Mouse (Mus musculus) heart, postnatal 14 days (tissue): ENCODE data around the gene Dcun1d2. TPM values are rescaled to one million over a fixed set of nuclear protein-coding genes. Genes with fewer than 3 reads are reported as not detected.

Experiments
- DNase-seq, 2 experiments: peaks; one replicate each; pipeline ENCODE4 v3.0.0; 2021 to 2022
- intact Hi-C: fragments of 180-260 bp; cut with DNase I; formaldehyde crosslinking; loops from one replicate; pipeline ENCODE4 v1.15.1; 2025
- total RNA-seq, 2 experiments: library from RNA; stranded (reverse); gene quantifications; 2 replicates each; pipeline ENCODE4 v1.2.3; 2021

Gene Dcun1d2
- total RNA-seq, 2 experiments from 2014 or later, result 45.7 to 51.6 TPM

DNA sequence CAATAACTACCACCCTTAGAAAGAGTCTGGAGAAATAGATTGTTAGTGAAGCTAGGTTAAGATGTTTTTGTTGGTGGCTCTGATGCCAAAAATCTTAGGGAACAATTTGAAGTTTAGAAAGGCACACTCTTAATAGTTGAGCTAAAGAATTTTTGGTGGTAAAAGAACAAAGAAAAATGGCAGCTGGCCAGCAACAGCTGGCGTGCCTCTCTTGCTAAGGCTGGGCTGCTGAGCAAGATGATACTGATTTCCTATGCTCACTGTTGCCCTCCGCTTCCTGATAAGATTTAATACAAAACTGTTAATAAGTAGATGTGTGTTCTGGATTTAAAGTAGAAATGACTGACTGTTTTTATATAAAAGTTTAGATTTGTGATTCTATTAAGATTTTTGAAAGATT is 20.4 kb downstream of the Dcun1d2 start:
- intact Hi-C loops, result no loop called here
- DNase-seq, result no peak

GRCm38 (mm10) chr8:13263376-13263775 is 24.6 kb downstream of the Dcun1d2 start:
- DNase-seq, result no peak
- intact Hi-C loops, result no loop called here

DNA sequence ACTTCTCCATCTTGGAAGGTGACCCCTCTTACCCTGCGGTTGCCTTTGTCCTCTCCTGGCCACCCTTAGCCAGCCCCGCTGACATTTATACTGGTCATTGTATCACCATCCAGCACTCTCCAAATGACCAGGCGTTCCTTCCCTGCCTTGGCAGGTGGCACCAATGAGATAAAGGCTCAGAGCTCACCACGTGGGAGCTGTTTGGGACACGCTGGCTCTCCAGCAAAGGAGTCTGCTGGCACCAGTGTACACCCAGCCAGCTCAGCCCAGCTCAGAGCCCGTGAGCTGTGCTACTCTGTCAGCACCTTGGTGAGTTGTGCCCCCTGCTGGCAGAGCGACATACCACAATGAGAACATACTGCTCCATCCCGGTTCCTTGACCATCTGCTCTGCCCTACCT is 33.9 kb downstream of the Dcun1d2 start, which contains the start of gene Adprhl1:
Gene Adprhl1 (minus strand): TSS at position 144 of the 400 bp plus-strand sequence.
- DNase-seq, result peak; percentile 78 to 88
- intact Hi-C loops, result no loop called here

DNA sequence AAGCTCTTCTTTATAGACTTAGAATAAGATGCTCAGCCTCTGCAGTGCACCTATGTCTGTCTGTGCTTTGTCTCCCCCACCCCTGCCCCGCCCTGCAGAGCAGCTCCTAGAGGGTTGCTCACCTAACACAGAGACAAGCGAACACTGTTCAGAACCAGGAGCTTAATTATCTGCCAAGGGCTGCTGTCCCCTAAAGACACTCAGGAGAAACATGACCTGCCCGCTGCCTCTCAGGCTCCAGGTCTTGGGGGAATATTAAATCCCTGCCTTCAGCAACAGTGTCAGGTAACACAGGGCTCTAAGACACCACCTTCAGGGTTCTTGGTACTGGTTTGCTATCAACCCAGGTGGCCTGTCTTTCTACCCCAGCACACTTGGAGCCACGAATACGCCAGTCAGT is 34.5 kb downstream of the Dcun1d2 start:
- intact Hi-C loops, result no loop called here
- no peak for DNase-seq

DNA sequence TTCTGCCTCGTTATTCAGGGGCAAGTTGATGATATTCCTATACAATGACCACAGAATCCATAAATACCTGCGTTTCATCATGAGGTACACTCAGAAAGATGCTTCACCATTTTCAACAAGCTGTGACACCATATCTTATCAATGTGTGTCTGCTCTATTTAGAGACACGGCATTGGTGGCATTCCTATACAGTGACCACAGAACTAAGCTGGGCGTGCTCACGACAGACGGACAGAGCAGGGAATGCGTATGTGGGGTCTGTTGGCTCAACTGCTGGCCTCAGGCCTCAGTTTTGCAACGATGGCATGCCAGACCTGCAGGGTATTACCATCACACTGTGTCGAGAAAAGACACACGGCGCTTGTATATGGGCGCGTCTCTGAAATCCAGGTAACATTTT is 35.1 kb downstream of the Dcun1d2 start:
- DNase-seq, result no peak
- intact Hi-C loops, result no loop called here

DNA sequence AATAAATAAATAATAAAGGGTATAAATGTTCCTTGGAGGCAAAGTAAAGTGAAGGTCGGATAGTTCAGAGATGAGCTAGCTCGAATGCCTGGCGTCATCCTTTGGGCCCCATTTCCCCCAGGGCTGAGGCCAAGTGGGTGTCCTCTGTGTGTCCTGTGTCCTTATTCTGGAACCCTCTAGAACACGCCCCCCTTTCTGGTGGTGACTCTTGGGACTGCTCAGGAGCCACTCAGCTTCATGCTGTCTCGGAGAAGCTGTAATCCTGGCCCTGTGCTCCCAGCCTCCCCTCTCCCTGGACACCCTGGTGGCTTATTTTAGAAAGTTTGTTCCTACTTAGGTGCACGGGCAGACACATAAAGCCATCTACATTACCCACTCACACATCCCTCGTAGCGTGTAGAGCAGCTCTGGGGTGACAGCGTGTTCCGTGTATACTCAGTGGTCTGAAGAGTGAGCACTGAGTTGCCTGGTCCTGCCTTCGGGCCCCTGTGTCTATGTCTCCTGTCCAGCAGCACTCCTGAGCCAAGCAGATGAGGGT is 43.5 kb downstream of the Dcun1d2 start:
- no peak for DNase-seq

GRCm38 (mm10) chr8:13242985-13243870 is 44.7 kb downstream of the Dcun1d2 start:
- intact Hi-C loops, result no loop called here

More for the DNA sequence above, 43.5 kb downstream of the Dcun1d2 start:
- intact Hi-C loops, result no loop called here

GRCm38 (mm10) chr8:13240691-13241090 is 47.2 kb downstream of the Dcun1d2 start:
- peak; percentile 55 to 63 for DNase-seq
- intact Hi-C loops, result no loop called here

More at GRCm38 (mm10) chr8:13242985-13243870, 44.7 kb downstream of the Dcun1d2 start:
- no peak for DNase-seq

DNA sequence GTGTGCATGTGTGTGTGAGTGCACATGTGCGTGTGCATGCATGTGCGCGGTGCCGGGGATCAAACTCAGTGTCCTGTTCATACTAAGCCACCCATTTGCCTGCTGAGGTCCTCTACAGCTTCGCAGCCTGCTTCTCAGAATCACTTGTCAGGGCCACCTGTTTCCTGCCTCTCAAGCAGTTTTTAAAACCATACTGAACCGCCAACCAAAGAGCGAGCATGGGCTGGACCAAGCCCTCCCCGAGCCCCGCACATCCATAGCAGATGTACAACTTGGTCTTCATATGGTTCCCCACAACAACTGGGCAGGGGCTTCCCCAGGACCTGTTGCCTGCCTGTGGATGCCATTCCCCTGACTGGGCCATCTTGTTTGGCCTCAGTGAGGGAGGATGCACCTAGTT is 47.9 kb downstream of the Dcun1d2 start:
- intact Hi-C loops, result no loop called here
- no peak for DNase-seq

- DNase-seq, result no peak
- intact Hi-C loops, result no loop called here
These were observed 53.1 kb downstream of the Dcun1d2 start for GRCm38 (mm10) chr8:13234803-13235202.

DNA sequence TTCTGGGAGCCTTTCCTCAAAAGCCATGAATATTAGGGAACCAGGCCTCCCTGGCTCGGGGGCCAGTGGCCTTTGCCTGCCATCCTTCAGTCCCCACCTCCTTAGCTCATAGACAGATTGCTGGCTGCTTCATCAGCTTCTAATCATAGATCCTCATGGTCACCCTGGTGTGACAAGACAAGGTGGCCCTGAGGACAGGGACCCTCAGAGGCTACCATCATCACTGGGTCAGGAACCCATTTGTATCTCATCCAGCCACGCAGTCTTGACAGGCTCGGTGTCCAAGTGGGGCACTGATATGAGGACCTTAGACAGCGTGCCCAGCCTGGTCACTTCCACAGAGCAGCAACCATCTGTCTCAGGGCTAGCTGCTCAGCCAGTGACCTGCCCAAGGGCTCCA is 57.5 kb downstream of the Dcun1d2 start:
- intact Hi-C loops, result no loop called here
- DNase-seq, result no peak

GRCm38 (mm10) chr8:13229802-13230201 is 58.1 kb downstream of the Dcun1d2 start:
- no peak for DNase-seq
- intact Hi-C loops, result no loop called here

- intact Hi-C loops, result no loop called here
These were observed 58.9 kb downstream of the Dcun1d2 start for GRCm38 (mm10) chr8:13228923-13229610.

DNA sequence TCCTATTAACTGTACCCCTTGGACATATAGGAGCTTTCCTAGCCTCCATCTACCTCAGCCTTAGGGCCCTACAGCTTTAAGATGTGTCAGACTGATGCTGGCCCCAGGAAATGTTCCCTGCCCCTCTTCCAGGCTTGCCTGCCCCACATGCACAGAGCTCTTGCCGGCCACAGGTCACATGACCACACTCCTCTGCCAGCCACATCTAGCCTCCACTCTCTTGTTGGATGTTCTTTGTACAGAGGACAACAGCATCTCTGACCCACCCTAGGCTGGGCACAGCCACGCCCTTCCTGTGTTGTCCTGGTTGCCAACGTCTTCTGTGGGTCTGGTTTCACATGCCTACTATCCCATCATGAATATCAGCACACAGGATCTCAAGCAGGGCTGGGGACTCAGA is 60.7 kb downstream of the Dcun1d2 start:
- no peak for DNase-seq
- intact Hi-C loops, result no loop called here

More at GRCm38 (mm10) chr8:13228923-13229610, 58.9 kb downstream of the Dcun1d2 start:
- DNase-seq, result no peak

DNA sequence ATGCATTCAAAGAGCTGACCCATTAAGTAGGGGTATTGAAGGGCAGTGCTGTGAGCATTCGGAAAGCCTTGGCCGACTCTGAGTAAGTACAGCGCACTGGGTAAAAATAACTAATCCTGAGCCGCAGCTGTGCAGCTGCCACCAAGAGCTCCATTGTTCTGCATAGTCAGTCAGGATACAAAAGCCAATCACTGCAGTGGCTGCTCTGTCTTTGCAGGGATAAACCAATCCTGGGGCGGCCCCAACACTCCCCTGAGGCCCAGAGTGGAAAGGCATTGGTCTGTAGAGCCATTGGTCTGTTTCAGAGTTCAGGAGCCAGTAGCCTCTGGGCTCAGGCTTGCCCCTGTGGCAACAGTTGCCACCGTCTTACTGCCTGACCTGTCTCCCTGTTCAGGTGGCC is 61.6 kb downstream of the Dcun1d2 start:
- intact Hi-C loops, result no loop called here
- no peak for DNase-seq

- no peak for DNase-seq
These were observed 63.5 kb downstream of the Dcun1d2 start for GRCm38 (mm10) chr8:13224426-13224825.

DNA sequence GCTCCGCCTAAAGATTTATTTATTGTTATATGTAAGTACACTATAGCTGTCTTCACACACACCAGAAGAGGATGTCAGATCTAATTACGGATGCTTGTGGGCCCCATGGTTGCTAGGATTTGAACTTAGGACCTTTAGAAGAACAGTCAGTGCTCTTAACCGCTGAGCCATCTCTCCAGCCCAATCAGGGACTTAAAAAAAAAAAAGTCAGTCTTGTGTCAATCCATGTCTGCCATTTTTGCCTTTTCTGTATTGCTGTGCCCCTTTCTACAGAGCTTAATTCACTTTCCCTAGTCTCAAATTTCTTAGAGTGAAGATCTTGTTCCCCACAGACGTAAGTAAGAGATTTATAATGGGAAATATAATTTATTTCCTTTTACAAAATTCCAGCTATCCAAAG is 69.5 kb downstream of the Dcun1d2 start:
- no peak for DNase-seq
- intact Hi-C loops, result no loop called here

More at GRCm38 (mm10) chr8:13224426-13224825, 63.5 kb downstream of the Dcun1d2 start:
- intact Hi-C loops, result no loop called here

DNA sequence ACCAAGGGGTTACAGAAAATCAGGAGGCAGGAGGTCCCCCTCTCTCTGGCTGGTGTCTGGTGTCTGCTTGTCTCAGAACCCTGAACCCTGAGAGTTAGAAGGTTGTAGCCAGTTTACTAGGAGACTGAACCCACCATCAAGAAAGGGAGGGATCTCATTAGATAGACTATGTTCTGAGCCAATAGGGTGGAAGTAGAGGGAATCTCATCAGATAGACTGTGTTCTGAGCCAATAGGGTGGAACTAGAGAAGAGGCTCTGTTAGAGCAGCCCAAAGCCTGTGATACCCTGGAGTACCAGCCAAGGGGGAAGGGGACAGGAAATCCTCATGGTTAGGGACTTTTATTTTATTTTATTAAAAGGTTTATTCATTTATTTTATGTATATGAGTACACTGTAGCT is 69.9 kb downstream of the Dcun1d2 start:
- intact Hi-C loops, result no loop called here
- DNase-seq, result no peak

DNA sequence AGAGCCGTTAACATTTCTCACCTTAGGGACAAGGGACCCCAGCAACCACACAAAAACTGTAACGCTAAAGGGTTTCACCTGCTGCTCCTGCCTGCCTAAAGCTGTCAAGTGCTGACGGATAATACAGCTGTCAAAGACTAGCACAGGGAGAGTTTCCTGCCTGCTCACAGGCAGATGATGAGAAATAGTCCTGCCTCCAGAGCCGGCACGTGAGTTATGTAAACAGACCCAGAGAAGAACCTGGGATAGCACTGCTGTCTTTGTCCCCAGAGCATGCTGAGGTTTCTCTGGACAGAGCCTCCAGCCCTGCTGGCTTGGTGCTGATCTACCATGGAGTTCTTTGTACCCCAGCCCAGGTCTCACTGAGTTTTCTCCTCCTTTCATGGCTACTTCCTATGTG is 70.8 kb downstream of the Dcun1d2 start:
- no peak for DNase-seq
- intact Hi-C loops, result no loop called here

DNA sequence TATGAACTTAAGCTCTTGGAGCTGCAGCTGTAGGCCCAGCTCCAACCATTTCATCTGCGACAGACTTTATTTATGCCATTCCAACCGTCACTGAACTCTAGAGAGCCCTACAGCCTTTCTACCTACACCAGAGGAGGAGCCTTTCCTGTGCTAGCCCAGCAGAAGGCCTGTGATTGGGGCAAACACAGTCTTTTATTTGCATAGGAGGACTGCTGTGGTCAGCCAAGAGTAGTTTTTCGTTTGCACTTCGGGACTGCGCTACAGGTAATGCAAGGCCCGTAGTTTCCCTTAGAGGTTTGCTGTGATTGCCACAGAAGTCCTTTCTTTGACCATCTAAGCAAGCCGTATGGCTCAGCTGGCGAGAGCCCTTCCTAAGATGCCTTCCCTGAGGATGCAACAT is 71.5 kb downstream of the Dcun1d2 start:
- no peak for DNase-seq
- intact Hi-C loops, result no loop called here
